Mouse (Mus musculus) right cerebral cortex, adult 2 months (tissue): ENCODE data around the gene Gfy.
"Not testable (repeated sequence)": the region's sequence is repeated elsewhere in the genome, so short reads cannot be mapped to it uniquely, and the experiment has no call there.

Source experiments
- DNase-seq, 2 experiments: peaks; one replicate each; pipeline ENCODE4 v3.0.0; 2021 to 2022; ENCODE audit warnings: low spot score in 2 of 2

The Gfy gene

GRCm38 (mm10) chr7:45193871-45194785 is 14.8 kb upstream of the Gfy start:
- no peak for DNase-seq

GRCm38 (mm10) chr7:45193406-45193805 is 14.0 kb upstream of the Gfy start:
- no peak for DNase-seq

GRCm38 (mm10) chr7:45192585-45193310 is 13.4 kb upstream of the Gfy start:
- no peak for DNase-seq

- DNase-seq: no peak
Measured at GRCm38 (mm10) chr7:45191803-45192363, 12.5 kb upstream of the Gfy start.

GRCm38 (mm10) chr7:45191161-45191560 is 11.8 kb upstream of the Gfy start:
- no peak for DNase-seq

- DNase-seq: no peak
Measured at GRCm38 (mm10) chr7:45190186-45190585, 10.8 kb upstream of the Gfy start.

- DNase-seq: peak in 1 of 2 experiments; percentile 57
Measured at GRCm38 (mm10) chr7:45189600-45189999, 10.2 kb upstream of the Gfy start.

GRCm38 (mm10) chr7:45185921-45186320 is 6.6 kb upstream of the Gfy start:
- DNase-seq: no peak

GRCm38 (mm10) chr7:45183672-45184071 is 4.3 kb upstream of the Gfy start:
- DNase-seq: no peak

GRCm38 (mm10) chr7:45182606-45183005 is 3.2 kb upstream of the Gfy start:
- DNase-seq: no peak

- DNase-seq: peak; percentile 85 to 89
Measured at GRCm38 (mm10) chr7:45182199-45182601, 2.8 kb upstream of the Gfy start.

GRCm38 (mm10) chr7:45181540-45181939 is 2.2 kb upstream of the Gfy start:
- no peak for DNase-seq

- no peak for DNase-seq
Measured at GRCm38 (mm10) chr7:45180896-45181477, 1.6 kb upstream of the Gfy start, which contains the start of gene Pth2. Gene Pth2, plus strand, starts transcription at chr7:45180995.

- DNase-seq: no peak
Measured at GRCm38 (mm10) chr7:45178550-45178949, 819 bp downstream of the Gfy start.

- DNase-seq: no peak
Measured at GRCm38 (mm10) chr7:45176356-45176755, 3.0 kb downstream of the Gfy start.

GRCm38 (mm10) chr7:45175929-45176328 is 3.4 kb downstream of the Gfy start:
- no peak for DNase-seq

- DNase-seq: no peak
Measured at GRCm38 (mm10) chr7:45175398-45175797, 4.0 kb downstream of the Gfy start.

GRCm38 (mm10) chr7:45174567-45175280 is 4.6 kb downstream of the Gfy start:
- DNase-seq: no peak

- DNase-seq: not testable (repeated sequence)
Measured at GRCm38 (mm10) chr7:45173772-45174171, 5.6 kb downstream of the Gfy start.

GRCm38 (mm10) chr7:45172974-45173373 is 6.4 kb downstream of the Gfy start:
- no peak for DNase-seq

- no peak for DNase-seq
Measured at GRCm38 (mm10) chr7:45169495-45169894, 9.9 kb downstream of the Gfy start.
